Mouse (Mus musculus): Measurements from ENCODE around the gene Pecam1.
"Not testable (repeated sequence)": the region's sequence is repeated elsewhere in the genome, so short reads cannot be mapped to it uniquely, and the experiment has no call there.

The Pecam1 gene

DNA sequence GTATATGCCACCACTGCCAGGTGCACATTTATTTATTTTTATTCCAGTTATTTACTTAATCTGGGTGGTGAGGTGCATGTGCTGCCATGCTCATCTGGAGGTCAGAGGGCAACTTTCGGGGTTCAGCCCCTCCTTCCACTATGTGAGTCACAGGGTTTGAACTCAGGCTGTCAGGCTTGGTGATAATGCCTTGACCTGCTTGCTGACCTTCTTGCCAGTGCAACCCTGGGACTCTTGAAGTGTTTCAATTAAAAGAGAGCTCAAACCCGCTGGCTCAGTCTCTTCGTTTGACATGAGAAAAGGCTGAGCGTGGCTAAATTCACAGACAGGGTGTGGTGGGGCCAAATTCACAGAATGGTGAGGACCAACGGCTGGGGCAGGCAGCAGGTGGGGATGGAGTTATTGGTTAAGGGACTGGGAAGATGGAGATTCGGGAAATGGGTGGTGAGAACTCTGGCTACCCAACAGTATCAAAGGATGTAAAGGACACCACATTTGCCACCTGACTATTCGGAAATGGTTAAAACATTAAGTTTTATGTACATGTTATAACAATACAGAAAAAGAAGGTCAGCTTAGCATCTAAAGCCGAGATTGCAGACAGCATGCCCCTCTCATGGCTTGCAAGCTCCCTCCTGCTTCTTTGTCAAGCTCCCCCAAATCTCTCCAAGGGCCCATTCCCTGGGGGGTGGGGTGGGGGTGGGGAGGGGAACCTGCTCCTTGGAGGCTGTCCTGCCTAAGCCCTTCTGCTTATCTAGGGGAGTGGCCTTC lies 81.1 kb downstream of the Pecam1 start:
- no peak for DNase-seq (ENCODE audit: low read depth in 1 of 2, low spot score in 2 of 2)

DNA sequence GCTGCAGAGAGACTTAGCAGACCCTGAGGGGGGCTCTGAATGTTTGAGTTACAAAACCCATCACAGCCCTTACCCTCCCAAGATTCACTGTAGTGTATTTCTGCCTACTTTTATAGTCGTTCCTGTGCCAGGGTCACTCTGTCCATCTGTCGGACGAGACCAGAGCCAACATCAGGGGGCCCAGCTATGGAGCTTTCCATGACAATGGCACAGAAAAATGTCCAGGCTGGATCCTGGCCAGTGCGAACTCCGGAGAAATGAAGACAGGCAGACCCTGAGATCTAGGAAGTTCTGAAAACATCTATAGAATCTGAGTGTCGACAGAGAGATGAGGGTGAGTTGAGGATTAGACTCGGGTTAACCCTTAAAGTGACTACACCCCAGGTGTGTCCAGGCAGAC lies 82.1 kb downstream of the Pecam1 start:
- no peak for DNase-seq (ENCODE audit: low read depth in 1 of 2, low spot score in 2 of 2)

DNA sequence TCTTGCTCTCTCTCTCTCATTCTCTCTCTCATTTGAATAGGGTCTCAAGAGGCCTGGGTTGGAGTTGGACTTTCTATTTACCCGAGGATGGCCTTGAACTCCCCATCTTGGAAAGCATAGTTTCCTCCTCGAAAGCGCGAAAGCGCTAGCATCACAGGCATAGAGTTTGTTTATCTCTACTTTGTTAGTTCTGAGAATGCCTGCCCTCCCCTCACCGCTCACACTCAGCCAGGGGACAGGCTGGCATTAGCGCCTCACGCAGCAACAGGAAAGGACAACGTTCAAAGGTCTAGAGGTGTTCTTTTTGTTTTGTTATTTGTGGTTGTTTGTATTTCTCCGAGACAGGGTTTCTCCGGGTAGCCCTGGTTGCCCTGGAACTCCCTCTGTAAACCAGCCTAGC lies 82.6 kb downstream of the Pecam1 start:
- DNase-seq (ENCODE audit: low read depth in 1 of 2, low spot score in 2 of 2): no peak

DNA sequence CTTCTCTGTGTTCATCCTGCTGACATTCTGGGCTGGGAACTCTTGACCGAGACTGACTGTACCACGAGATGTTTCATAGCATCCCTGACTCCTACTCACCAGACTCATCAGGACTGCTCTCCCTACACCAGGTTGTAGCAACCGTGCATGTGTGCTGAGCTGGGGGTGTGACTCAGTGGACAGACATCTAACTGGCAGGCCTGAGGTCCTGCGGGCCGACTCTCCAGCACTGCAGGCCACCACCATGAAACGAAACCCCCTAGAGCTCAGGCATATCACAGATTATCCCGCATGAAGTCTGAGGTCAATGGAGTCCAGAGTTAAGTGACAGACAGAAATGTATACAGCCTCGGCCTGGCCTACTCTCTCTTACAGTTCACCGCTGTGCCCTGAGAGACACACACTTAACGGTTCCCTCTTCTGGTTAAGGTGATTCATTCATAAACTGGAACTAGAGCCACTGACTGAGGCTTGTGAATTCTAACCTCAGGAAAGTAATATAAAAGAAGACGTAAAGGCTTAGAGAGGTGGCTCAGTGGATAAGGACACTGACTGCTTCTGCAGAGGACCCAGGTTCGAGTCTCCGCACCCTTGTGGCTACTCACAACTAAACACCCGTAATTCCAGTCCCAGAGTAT lies 83.8 kb downstream of the Pecam1 start:
- DNase-seq (ENCODE audit: low read depth in 1 of 2, low spot score in 2 of 2): no peak

DNA sequence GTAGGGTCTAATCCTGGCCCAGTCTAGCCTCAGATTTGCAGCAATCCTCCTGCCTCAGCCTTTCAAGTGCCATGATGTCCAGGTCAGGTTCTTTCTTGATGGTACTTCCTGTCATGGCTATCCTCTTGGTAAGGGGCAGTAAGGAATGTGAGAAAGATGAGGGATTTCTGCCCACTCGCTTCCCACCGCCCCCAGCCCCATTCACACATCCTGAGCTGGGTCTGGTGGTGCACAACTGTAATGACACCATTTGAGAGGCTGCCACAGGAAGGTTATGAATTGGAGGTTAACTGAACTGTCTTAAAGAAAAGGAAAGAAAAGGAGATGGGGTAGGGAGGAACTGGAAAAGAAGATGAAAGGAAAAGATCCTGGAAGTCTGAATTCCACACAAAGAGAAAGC lies 84.6 kb downstream of the Pecam1 start:
- no peak for DNase-seq (ENCODE audit: low read depth in 1 of 2, low spot score in 2 of 2)

DNA sequence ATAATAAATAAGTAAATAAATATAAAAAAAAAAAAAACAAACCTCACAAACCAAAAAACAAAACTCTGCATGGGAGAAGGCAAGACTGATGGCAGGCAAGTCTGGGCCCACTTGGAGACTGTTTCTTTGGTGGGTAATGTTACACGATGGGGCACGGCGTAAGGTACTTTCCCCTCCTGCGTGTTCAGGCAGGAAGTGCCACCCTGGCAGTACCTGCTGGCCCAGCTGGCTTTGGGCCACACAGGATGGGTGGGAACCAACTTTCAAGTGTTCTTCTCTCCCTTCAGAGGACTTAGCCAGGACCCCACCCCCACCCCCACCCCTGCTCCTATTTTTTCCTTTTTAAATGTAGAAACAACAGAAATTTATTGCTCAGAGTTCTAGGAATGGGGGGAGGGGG lies 85.1 kb downstream of the Pecam1 start:
- no peak for DNase-seq (ENCODE audit: low read depth in 1 of 2, low spot score in 2 of 2)

DNA sequence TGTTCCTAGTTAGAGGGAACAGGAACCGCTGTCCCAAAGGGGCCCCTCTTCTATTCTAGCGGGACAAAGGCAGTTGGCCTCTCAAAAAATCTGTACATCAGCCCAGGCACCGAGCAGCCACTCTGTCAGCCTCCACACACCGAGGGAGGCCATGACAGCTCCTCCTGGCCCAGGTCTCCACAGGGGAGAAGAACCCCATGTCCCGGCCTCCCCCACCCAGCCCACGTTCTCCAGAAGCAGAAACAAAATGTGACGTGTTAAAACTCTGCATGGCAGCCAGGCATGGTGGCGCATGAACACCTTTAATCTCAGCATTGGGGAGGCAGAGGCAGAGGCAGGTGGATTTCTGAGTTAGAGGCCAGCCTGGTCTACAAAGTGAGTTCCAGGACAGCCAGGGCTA lies 85.7 kb downstream of the Pecam1 start:
- no peak for DNase-seq (ENCODE audit: low read depth in 1 of 2, low spot score in 2 of 2)

DNA sequence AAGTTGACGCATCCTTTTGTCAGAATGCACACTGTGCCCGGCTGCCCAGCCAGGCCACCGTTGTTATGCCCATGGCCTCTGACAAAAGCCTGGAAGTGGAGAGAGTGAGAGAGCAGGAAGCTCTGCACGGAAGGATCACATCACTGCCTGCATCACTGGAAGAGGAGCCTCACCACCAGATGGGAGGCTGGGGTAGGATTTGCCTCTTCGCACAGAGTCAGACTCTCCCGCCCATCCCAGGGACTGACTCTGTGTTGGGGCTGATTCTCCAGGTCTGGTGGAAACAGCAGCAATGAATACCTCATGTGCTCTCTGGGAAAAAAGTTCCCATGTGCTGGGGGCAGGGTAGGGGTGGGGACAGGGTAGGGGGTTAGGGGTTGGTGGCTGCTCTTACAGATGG lies 86.6 kb downstream of the Pecam1 start:
- no peak for DNase-seq (ENCODE audit: low read depth in 1 of 2, low spot score in 2 of 2)

DNA sequence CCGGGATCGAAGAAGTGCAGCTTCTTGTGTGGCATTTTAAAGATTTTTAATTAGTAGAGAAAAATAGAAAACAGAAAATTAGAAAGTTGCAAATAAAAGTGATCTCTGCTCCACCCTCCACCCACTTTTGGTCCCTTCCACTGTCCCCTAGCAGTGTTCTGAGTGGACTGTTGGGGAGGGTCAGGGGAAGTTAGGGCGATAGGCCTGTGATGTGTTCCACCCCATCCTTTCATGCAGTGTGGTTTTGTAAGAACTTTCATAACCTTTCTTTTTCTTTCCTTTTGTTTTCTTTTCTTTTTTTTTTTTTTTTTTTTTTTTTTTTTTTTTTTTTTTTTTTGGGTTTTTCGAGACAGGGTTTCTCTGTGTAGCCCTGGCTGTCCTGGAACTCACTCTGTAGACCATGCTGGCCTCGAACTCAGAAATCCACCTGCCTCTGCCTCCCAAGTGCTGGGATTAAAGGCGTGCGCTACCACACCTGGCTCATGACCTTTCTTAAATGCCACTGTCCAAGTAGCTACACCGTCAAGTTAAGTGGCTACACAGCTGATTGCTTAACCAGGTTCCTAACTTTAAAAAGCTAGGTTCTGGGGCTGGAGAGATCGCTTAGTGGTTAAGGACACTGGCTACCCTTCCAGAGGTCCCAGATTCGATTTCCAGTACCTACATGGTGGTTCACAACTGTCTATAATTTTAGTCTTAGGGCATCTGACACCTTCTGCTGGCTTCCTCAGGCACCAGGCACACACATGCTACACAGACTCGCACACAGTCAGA lies 87.6 kb downstream of the Pecam1 start:
- DNase-seq (ENCODE audit: low read depth in 1 of 2, low spot score in 2 of 2): no peak

DNA sequence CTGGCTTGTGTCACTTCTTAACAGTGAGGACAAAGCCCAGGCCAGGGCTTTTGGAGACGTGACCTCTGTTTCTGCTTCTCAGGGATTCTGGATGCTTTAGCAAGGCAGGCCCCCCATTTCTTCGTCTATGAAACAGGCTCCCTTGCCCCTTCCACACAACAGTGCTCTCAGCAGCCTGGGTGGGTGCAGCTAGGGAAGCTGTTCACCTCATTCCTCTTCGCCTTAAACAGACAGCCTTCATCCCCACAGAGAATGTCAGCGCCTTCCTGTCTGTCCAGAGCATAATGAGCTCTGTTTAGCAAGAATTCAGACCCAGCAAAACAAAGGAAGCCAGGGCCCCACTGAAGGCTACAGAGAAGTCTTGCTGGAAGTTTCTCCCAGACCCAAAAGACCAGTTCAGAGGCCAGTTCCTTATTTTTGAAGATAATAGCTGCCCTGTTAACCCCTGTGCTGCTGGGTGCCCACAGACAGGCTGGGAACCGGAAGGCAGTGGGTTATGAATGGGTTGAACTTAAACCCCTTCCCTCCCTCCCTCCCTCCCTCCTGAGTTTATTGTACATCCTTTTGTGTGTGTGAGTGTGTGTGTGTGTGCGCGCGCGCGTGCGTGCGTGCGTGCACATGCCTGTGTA lies 89.9 kb downstream of the Pecam1 start:
- peak; percentile 33 to 59 for DNase-seq (ENCODE audit: low read depth in 1 of 2, low spot score in 2 of 2)

DNA sequence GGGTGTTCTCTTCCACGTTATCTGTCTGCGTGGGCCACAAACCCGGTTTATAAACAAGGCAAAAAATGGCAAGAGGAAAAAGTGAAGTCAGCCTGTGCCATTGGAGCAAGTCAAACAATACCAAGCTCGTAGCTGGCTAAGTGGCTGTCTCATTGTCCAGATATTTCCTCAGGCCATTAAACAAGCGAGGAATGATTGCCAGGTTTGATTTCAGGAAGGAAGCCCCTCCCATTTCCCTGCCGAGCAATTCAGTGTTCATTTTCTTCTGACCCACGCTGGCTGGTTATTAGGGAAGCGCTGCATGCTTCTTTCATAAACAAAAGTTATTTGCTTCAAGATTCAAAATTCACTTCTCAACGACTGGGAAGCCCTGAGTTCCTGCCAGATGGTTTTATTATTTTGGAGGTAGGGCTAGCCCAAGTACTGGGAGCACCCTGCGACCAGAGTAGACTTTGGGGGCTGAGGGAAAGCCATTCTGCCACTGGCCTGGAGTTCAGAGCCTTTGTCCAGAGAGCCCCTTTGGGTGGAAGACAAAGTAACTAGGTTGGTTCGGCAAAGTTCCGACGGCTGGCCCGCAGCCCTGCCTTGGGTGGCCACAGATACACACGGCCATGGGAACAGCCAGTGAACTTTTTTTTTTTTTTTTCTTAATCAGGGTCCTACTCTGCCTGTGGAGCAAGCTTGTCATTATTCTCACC lies 90.7 kb downstream of the Pecam1 start:
- no peak for DNase-seq (ENCODE audit: low read depth in 1 of 2, low spot score in 2 of 2)

DNA sequence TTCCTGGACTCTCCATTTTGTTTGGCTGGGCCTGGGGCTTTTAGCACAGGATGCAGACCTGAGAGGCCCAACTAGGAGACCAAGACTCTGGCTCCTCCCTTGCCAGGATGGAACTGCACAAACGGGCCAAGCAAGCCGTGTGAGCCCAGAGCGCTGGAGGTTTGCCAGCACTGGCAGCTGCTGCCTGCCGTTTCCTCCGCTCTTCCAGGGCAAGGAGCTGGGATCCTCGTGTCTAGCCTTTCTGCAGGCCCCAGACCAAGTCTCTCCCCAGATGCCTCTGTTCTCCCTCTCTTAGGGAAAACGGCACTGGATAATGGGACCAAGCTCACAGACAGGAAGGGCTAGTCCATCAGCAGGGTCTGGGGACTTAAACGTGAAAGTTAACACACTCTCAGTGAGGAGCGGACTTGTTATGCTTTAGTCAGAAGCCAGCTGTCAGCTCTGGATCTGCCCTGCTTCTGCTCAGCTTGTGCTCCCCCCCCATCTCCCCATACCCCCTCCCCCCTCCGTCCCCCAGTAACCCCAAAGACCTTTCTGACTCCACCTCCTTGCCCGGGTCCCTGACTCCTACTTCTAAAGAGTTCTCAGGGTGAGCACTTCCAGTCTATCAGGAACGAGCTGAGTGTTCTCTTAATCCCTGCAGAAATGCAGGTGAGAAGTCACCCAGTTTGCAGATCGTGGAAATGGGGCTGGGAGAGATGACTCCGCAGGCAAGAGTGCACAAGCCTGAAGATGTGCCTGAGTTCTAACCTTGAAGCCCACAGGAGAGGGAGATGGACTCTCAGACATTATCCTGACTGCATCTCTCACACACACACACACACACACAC lies 92.2 kb downstream of the Pecam1 start:
- DNase-seq (ENCODE audit: low read depth in 1 of 2, low spot score in 2 of 2): no peak

DNA sequence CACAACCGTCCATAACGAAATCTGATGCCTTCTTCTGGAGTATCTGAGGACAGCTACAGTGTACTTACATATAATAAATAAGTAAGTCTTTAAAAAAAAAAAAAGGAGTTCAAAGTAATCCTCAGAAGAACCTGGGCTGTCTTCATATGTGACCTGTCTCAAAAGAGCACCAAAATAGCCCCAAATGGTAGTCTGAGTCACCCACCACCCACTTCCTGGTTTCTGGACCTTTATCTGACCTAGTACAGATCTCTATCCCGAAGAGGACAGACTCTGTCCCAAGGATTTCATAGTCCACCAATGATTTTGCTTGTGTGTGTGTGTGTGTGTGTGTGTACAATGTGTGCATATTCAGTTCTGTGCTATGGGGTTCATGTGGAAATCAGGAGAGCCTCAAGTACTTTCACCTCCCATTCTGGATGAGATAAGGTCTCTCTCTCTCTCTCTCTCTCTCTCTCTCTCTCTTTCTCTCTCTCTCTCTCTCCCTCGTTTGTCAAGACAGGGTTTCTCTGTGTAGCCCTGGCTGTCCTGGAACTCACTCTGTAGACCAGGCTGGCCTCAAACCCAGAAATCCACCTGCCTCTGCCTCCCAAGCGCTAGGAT lies 93.4 kb downstream of the Pecam1 start:
- not testable (repeated sequence) for DNase-seq (ENCODE audit: low read depth in 1 of 2, low spot score in 2 of 2)

DNA sequence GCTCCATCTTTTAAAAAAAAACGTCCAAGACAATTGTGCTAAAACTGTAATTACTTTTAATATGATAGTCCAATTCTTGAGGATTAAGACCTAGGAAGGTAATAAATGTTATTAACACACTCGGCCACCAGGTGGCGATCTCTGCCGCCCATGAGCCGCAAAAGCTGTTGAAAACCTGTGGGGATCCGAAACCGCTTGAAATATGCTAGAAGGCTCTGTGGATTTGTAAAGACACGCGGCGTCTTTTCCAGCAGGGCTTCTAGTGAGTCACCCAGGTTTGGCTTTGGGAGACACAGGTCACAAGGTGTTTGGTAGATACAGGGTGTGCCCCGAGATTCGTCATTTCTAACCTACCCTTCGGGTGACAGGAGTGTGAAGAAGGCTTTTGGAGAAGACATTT lies 102.1 kb downstream of the Pecam1 start:
- DNase-seq (ENCODE audit: low read depth in 1 of 2, low spot score in 2 of 2): peak; percentile 33 to 75

DNA sequence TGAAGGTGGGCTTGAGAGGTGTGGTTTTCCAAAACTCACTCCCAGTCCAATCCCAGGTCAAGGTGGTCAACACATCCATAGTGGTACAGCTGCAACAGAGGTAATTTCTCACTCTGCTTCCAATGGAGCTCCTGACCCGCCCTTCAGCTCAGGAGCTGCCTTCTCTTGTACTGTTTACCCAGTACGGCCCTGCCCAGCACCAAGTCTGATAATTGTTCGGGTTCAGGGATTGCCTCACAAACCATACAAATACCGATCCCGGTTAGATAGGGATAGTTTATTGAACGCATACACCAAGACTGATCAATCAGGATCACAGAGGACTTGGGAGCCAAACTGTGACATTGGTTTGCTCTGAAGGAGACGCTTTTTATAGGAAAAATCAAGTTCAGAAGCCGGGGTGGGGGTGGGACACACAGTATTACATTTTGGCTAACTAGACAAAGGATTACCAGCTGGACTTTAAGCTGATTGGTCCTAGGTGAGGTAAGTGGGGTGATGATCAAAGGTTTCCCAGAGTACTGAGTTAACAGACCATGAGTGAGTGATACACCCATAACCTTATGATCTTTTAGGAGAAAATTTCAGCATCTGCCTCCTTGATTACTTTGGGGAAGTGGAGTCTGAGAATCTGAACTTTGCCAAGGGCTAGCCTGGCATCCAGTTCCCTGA lies 107.3 kb downstream of the Pecam1 start:
- DNase-seq (ENCODE audit: low read depth in 1 of 2, low spot score in 2 of 2): no peak

DNA sequence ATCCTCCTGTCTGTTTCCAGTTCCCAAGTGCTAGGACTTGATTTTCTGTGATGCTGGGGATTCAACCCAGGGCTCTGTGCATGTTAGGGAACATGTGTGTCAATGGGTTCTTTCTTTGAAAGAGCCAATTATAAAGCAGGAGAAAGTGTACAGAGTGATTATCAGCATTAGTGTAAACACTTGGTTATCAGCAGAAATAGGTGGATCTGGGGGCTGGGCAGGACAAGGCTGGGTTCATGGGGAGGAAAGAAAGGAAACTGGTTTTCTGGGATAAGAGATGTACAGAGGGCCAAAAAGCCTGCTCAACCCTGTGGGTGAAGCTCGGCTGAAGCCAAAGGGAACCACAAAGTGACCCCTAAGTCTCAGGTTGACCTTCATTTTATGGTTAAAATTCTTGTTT lies 108.8 kb downstream of the Pecam1 start:
- DNase-seq (ENCODE audit: low read depth in 1 of 2, low spot score in 2 of 2): no peak

DNA sequence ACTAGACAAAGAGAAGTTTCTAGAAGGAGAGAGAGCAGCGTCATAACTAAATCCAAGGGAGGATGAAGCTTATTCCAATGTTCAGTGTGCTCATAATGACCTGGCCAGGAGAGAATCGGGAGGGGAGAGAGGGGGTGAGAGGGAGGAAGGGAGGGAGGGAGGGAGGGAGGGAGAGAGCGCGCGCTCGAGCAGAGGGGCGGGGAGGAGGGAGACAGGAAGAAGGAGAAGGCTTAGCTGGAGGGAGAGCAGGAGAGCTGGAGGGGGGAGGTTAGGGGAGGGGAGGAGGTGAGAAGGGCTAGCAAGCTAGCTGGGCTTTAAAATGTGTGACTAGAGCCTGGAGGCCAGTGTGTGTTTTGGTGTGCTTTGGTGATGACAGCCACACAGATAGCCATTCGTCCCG lies 110.4 kb downstream of the Pecam1 start:
- DNase-seq (ENCODE audit: low read depth in 1 of 2, low spot score in 2 of 2): no peak

DNA sequence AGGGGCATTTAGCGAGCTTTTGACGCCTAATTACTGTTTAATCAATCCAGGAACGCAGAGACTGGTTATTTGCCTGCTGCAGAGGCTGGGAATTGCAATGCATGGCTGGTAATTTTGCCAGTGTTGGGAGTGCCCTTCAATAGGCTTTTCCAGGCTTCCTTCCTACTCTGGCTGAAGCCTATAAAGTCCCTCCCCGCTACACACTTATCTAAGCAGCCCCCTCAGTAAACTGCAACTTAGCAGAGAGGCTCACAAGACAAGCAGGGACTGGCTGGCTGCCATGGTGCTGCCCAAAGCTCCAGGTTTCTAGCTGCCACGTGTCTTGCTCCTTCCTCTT lies 111.1 kb downstream of the Pecam1 start:
- DNase-seq (ENCODE audit: low read depth in 1 of 2, low spot score in 2 of 2): no peak

DNA sequence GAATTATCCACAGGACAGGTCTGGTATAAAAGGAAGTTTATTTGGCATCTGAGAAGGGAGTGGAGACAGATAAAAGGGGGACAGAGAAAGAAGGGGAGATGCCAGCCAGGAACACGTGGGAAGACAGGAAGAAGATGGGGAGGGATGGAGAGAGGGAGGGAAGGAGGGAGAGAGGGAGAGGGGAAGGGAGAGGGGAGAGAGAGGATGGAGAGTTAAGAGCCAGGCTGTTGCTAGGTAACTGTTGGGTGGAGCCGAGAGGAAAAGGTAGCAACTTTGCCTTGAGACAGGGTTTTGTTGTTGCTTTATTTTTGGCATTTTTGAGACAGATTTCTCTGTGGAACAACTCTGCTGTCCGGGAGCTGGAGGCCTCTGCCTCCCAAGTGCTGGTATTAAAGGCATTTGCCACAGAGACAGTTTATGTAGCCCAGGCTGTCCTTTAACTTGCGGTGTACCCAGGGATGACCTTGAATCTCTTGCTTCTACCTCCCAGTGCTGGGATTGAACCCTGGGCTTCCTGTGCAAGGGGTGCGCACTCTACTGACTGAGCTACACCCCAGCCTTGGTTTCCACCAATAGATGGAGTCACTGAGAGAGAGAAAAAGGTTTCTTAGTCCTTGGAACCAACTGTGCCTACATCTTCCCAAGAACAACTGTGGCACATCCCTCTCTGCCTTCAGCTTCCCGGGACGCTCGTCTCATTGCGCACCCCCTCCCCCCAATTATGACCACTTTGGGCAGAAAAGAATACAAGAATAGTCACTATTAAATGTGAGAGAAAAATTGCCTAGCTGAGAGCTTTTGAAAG lies 111.7 kb downstream of the Pecam1 start:
- DNase-seq (ENCODE audit: low read depth in 1 of 2, low spot score in 2 of 2): no peak
